Mouse (Mus musculus): Measurements from ENCODE around the gene Spata31d1d. TPM values are rescaled to one million over a fixed set of nuclear protein-coding genes. Genes with fewer than 3 reads are reported as not detected.
"Not testable (repeated sequence)": the region's sequence is repeated elsewhere in the genome, so short reads cannot be mapped to it uniquely, and the experiment has no call there.

The Spata31d1d gene
- polyA plus RNA-seq (2015; fragmentation: Nextera tagmentation; extraction: Ambion mirVana) = not detected in 2 replicates

- Histone ChIP-seq H3K27me3 (no peaks in the 10 kb centered on the region), H3K9ac (no peak within 1 kb of the TSS), H3K9me3 (no peaks in the 10 kb centered on the region), H3K36me3 (no peaks in the 10 kb centered on the region), H3K4me2 (no peak within 1 kb of the TSS), H3K4me1 (replicated peaks) (peaks cover 7% of the 10 kb centered on the region; the same call in 1 of the 2 replicates), H3K27ac (replicated peaks) (no peak within 1 kb of the TSS), H3K4me3 (no peak within 1 kb of the TSS)
- no peak for ATAC-seq (ENCODE audit: low read depth)
- WGBS = 41% methylated on average over 7 of the region's 7 CpGs
Observed at GRCm38 (mm10) chr13:59731652-59732051, at the start of gene Spata31d1d. Gene Spata31d1d, minus strand, starts transcription at chr13:59731752.

GRCm38 (mm10) chr13:59779744-59780264 is 48.3 kb upstream of the Spata31d1d start:
- peaks cover 98% of the 10 kb centered on the region for H3K36me3 ChIP-seq
- H3K27me3 ChIP-seq; H3K9ac ChIP-seq; H3K4me2 ChIP-seq; H3K4me1 ChIP-seq (replicated peaks); H3K9me3 ChIP-seq; H3K4me3 ChIP-seq; ATAC-seq (ENCODE audit: low read depth); H3K27ac ChIP-seq (replicated peaks): not testable (repeated sequence)
- 100% methylated on average over 1 of the region's 1 CpGs for WGBS

- WGBS = 87% methylated on average over 4 of the region's 4 CpGs
Observed at GRCm38 (mm10) chr13:59779213-59779612, 47.7 kb upstream of the Spata31d1d start.

GRCm38 (mm10) chr13:59775168-59775567 is 43.6 kb upstream of the Spata31d1d start:
- Histone ChIP-seq H3K27me3 (no peaks in the 10 kb centered on the region), H3K4me3 (no peak overlapping the region), H3K4me2 (no peak overlapping the region), H3K9ac (no peak overlapping the region), H3K9me3 (no peaks in the 10 kb centered on the region), H3K36me3 (peaks cover 76% of the 10 kb centered on the region), H3K27ac (replicated peaks) (no peak overlapping the region), H3K4me1 (replicated peaks) (peaks cover 13% of the 10 kb centered on the region)
- ATAC-seq (ENCODE audit: low read depth) = no peak
- WGBS = 89% methylated on average over 3 of the region's 3 CpGs

More at GRCm38 (mm10) chr13:59779213-59779612, 47.7 kb upstream of the Spata31d1d start:
- H3K27ac ChIP-seq (replicated peaks) = no peak overlapping the region
- no peak overlapping the region for H3K4me3 ChIP-seq
- peaks cover 95% of the 10 kb centered on the region for H3K36me3 ChIP-seq
- H3K4me1 ChIP-seq (replicated peaks) = no peaks in the 10 kb centered on the region
- H3K27me3 ChIP-seq = no peaks in the 10 kb centered on the region
- H3K4me2 ChIP-seq = no peak overlapping the region
- H3K9ac ChIP-seq = no peak overlapping the region
- no peak for ATAC-seq (ENCODE audit: low read depth)
- no peaks in the 10 kb centered on the region for H3K9me3 ChIP-seq

GRCm38 (mm10) chr13:59771257-59771656 is 39.7 kb upstream of the Spata31d1d start:
- H3K4me2 ChIP-seq = peak overlapping the region; percentile 65; the same call in 1 of the 2 replicates
- H3K27me3 ChIP-seq = no peaks in the 10 kb centered on the region
- peaks cover 41% of the 10 kb centered on the region for H3K4me1 ChIP-seq (replicated peaks)
- H3K9me3 ChIP-seq = no peaks in the 10 kb centered on the region
- WGBS = 72% methylated on average over 9 of the region's 9 CpGs
- H3K4me3 ChIP-seq = no peak overlapping the region
- ATAC-seq (ENCODE audit: low read depth) = no peak
- peak overlapping the region; percentile 98 for H3K27ac ChIP-seq (replicated peaks)
- peaks cover 38% of the 10 kb centered on the region for H3K36me3 ChIP-seq
- H3K9ac ChIP-seq = peak overlapping the region; percentile 79

GRCm38 (mm10) chr13:59770847-59771246 is 39.3 kb upstream of the Spata31d1d start:
- WGBS = 75% methylated on average over 9 of the region's 9 CpGs
- Histone ChIP-seq H3K4me1 (replicated peaks) (peaks cover 45% of the 10 kb centered on the region), H3K9me3 (no peaks in the 10 kb centered on the region), H3K4me3 (peak overlapping the region; percentile 89), H3K9ac (peak overlapping the region; percentile 79), H3K27me3 (no peaks in the 10 kb centered on the region), H3K36me3 (peaks cover 34% of the 10 kb centered on the region), H3K4me2 (peak overlapping the region; percentile 65), H3K27ac (replicated peaks) (peak overlapping the region; percentile 98)
- no peak for ATAC-seq (ENCODE audit: low read depth)

- peak overlapping the region; percentile 65 for H3K4me2 ChIP-seq
- H3K4me3 ChIP-seq = peak overlapping the region; percentile 89
- peak overlapping the region; percentile 79 for H3K9ac ChIP-seq
- peak; percentile 94 for ATAC-seq (ENCODE audit: low read depth)
- H3K27ac ChIP-seq (replicated peaks) = peak overlapping the region; percentile 98
- WGBS = under 1% methylated on average over 28 of the region's 28 CpGs
- H3K9me3 ChIP-seq = no peaks in the 10 kb centered on the region
- H3K4me1 ChIP-seq (replicated peaks) = peaks cover 48% of the 10 kb centered on the region
- peaks cover 28% of the 10 kb centered on the region for H3K36me3 ChIP-seq
- no peaks in the 10 kb centered on the region for H3K27me3 ChIP-seq
Observed at GRCm38 (mm10) chr13:59770164-59770562, 38.6 kb upstream of the Spata31d1d start.

GRCm38 (mm10) chr13:59769296-59770163 is 38.0 kb upstream of the Spata31d1d start, which contains the start of gene Isca1:
Gene Isca1, minus strand, starts transcription at chr13:59769810.
- Histone ChIP-seq H3K9ac (peak within 1 kb of the TSS; percentile 88), H3K4me2 (peak within 1 kb of the TSS; percentile 65), H3K4me1 (replicated peaks) (peaks cover 48% of the 10 kb centered on the region), H3K4me3 (peak within 1 kb of the TSS; percentile 89), H3K27me3 (no peaks in the 10 kb centered on the region), H3K36me3 (peaks cover 23% of the 10 kb centered on the region), H3K9me3 (no peaks in the 10 kb centered on the region), H3K27ac (replicated peaks) (peak within 1 kb of the TSS; percentile 98)
- peak; percentile 98 for ATAC-seq (ENCODE audit: low read depth)
- WGBS = under 1% methylated on average over 91 of the region's 91 CpGs

- WGBS = 41% methylated on average over 13 of the region's 13 CpGs
- ATAC-seq (ENCODE audit: low read depth) = no peak
Observed at GRCm38 (mm10) chr13:59768531-59768930, 37.0 kb upstream of the Spata31d1d start.

GRCm38 (mm10) chr13:59766786-59767515 is 35.4 kb upstream of the Spata31d1d start:
- Histone ChIP-seq H3K27ac (replicated peaks) (no peak overlapping the region), H3K4me1 (replicated peaks) (peaks cover 48% of the 10 kb centered on the region), H3K9me3 (no peaks in the 10 kb centered on the region), H3K4me2 (peak overlapping the region; percentile 20), H3K36me3 (peaks cover 11% of the 10 kb centered on the region), H3K4me3 (0 out of 2 replicates have a peak overlapping the region, but pooled peaks have one; percentile 2), H3K9ac (peak overlapping the region; percentile 26; the same call in 1 of the 2 replicates), H3K27me3 (no peaks in the 10 kb centered on the region)
- WGBS = 67% methylated on average over 11 of the region's 11 CpGs
- ATAC-seq (ENCODE audit: low read depth) = no peak

More at GRCm38 (mm10) chr13:59768531-59768930, 37.0 kb upstream of the Spata31d1d start:
- H3K27ac ChIP-seq (replicated peaks) = no peak overlapping the region
- H3K4me3 ChIP-seq = peak overlapping the region; percentile 89
- H3K27me3 ChIP-seq = no peaks in the 10 kb centered on the region
- H3K4me2 ChIP-seq = peak overlapping the region; percentile 65
- H3K9me3 ChIP-seq = no peaks in the 10 kb centered on the region
- peaks cover 16% of the 10 kb centered on the region for H3K36me3 ChIP-seq
- peak overlapping the region; percentile 88 for H3K9ac ChIP-seq
- peaks cover 48% of the 10 kb centered on the region for H3K4me1 ChIP-seq (replicated peaks)

GRCm38 (mm10) chr13:59762791-59763190 is 31.2 kb upstream of the Spata31d1d start:
- ATAC-seq (ENCODE audit: low read depth) = no peak
- H3K4me3 ChIP-seq = no peak overlapping the region
- 95% methylated on average over 7 of the region's 7 CpGs for WGBS

More at GRCm38 (mm10) chr13:59762791-59763190, 31.2 kb upstream of the Spata31d1d start:
- Histone ChIP-seq H3K9ac (no peak overlapping the region), H3K27ac (replicated peaks) (no peak overlapping the region), H3K4me2 (no peak overlapping the region), H3K4me1 (replicated peaks) (peaks cover 23% of the 10 kb centered on the region), H3K36me3 (peaks cover 51% of the 10 kb centered on the region), H3K27me3 (no peaks in the 10 kb centered on the region), H3K9me3 (no peaks in the 10 kb centered on the region)
